Mouse (Mus musculus): ENCODE measurements around the gene Wbp1l.

Wbp1l gene

GRCm38 (mm10) chr19:46706540-46707295 lies 107.8 kb downstream of the Wbp1l start:
- no peak for DNase-seq

Measured in spleen, adult 18-20 months (tissue).